Mouse (Mus musculus) cerebellum, adult 2 months (tissue): ENCODE results near the gene H2-K1. TPM values are rescaled to one million over a fixed set of nuclear protein-coding genes. Genes with fewer than 3 reads are reported as not detected.
"Not testable (repeated sequence)": the region's sequence is repeated elsewhere in the genome, so short reads cannot be mapped to it uniquely, and the experiment has no call there.

Source experiments
- DNase-seq, 2 experiments: peaks; one replicate each; pipeline ENCODE4 v3.0.0; 2021
- H3K27ac ChIP-seq: fragments of 200-500 bp; 2 replicates; pipeline ENCODE4 v1.5.1; 2012; ENCODE audit warnings: low read length, control low read depth, inconsistent platforms; ENCODE audit not compliant: insufficient read depth
- H3K27me3 ChIP-seq: fragments of 200-500 bp; 2 replicates; pipeline ENCODE4 v1.6.1; 2012; ENCODE audit warnings: inconsistent platforms, mild to moderate bottlenecking, low read length, moderate library complexity; ENCODE audit not compliant: control insufficient read depth, insufficient read depth
- H3K4me1 ChIP-seq: fragments of 200-500 bp; 2 replicates; pipeline ENCODE4 v1.6.1; 2011; ENCODE audit warnings: low read length; ENCODE audit not compliant: control insufficient read depth, insufficient read depth
- H3K4me3 ChIP-seq: fragments of 200-500 bp; replicated peaks from 2 replicates; pipeline ENCODE3; 2011; ENCODE audit warnings: mild to moderate bottlenecking, low read depth, low read length, control low read depth; ENCODE audit not compliant: insufficient read depth
- CTCF ChIP-seq: fragments of 200-500 bp; IDR thresholded peaks from 2 replicates; pipeline ENCODE4 v1.5.1; 2011; ENCODE audit warnings: low read depth, mild to moderate bottlenecking, control low read depth, low read length, moderate library complexity, borderline replicate concordance; ENCODE audit not compliant: insufficient read depth
- POLR2A ChIP-seq: fragments of 200-500 bp; IDR thresholded peaks from 2 replicates; pipeline ENCODE4 v1.6.1; 2011; ENCODE audit warnings: low read length, control low read depth, borderline replicate concordance; ENCODE audit not compliant: insufficient read depth
- WGBS: fragments of 180-500 bp; shearing (Covaris S2); methylation state at CpG from one replicate; pipeline ENCODE4 v1.1.7; 2018; 5-methylcytosine and 5-hydroxymethylcytosine counted together
- polyA plus RNA-seq: library from polyadenylated mRNA; depleted of rRNA; stranded (reverse); fragments of >200 nt; gene quantifications from 2 replicates; pipeline ENCODE4 v1.2.3, GENCODE M21; 2012

The H2-K1 gene
- polyA plus RNA-seq, 1 experiment = 77.5 TPM

- 30% methylated on average over 10 of the region's 10 CpGs for WGBS
- TF ChIP-seq POLR2A = no peak
- TF ChIP-seq CTCF = peak; percentile 75
- no peaks in the 10 kb centered on the region for H3K27me3 ChIP-seq
- no peak overlapping the region for H3K27ac ChIP-seq
- peak; percentile 43 to 47 for DNase-seq
- H3K4me3 ChIP-seq = no peak overlapping the region
- no peaks in the 10 kb centered on the region for H3K4me1 ChIP-seq
Observed at GRCm38 (mm10) chr17:33991788-33992664, 8.1 kb downstream of the H2-K1 start.

- peaks cover 13% of the 10 kb centered on the region for H3K4me1 ChIP-seq
- peak; percentile 60 to 80 for DNase-seq
- peak; percentile 72 for TF ChIP-seq CTCF
- not testable (repeated sequence) for H3K27ac ChIP-seq, H3K4me3 ChIP-seq, H3K27me3 ChIP-seq
- 7% methylated on average over 8 of the region's 8 CpGs for WGBS
Observed at GRCm38 (mm10) chr17:33982136-33982535, 18.0 kb downstream of the H2-K1 start.

GRCm38 (mm10) chr17:33981192-33981909 is 18.8 kb downstream of the H2-K1 start:
- peak; percentile 89 to 91 for DNase-seq
- not testable (repeated sequence) for H3K27me3 ChIP-seq
- peaks cover 13% of the 10 kb centered on the region for H3K4me1 ChIP-seq
- WGBS = under 1% methylated on average over 27 of the region's 27 CpGs
- H3K4me3 ChIP-seq = peak overlapping the region; percentile 81
- TF ChIP-seq POLR2A = peak; percentile 57; the same call in 1 of the 2 replicates
- peak; percentile 48; the same call in 1 of the 2 replicates for TF ChIP-seq CTCF
- H3K27ac ChIP-seq = peak overlapping the region; percentile 84

- 72% methylated on average over 19 of the region's 19 CpGs for WGBS
- Histone ChIP-seq H3K27ac (peak overlapping the region; percentile 74), H3K4me1 (peaks cover 13% of the 10 kb centered on the region), H3K4me3 (no peak overlapping the region), H3K27me3 (no peaks in the 10 kb centered on the region)
- DNase-seq = no peak
- TF ChIP-seq POLR2A = no peak
- TF ChIP-seq CTCF = no peak
Observed at GRCm38 (mm10) chr17:33980181-33981035, 19.7 kb downstream of the H2-K1 start.

GRCm38 (mm10) chr17:33979512-33980050 is 20.6 kb downstream of the H2-K1 start:
- H3K27ac ChIP-seq = no peak overlapping the region
- no peak for DNase-seq

GRCm38 (mm10) chr17:33978631-33979031 is 21.5 kb downstream of the H2-K1 start:
- Histone ChIP-seq H3K4me1 (peaks cover 13% of the 10 kb centered on the region), H3K27me3 (no peaks in the 10 kb centered on the region), H3K27ac (peak overlapping the region; percentile 8; the same call in 1 of the 2 replicates), H3K4me3 (peak overlapping the region; percentile 50)
- peak; percentile 75; the same call in 1 of the 2 replicates for TF ChIP-seq POLR2A
- no peak for TF ChIP-seq CTCF
- DNase-seq = peak; percentile 83 to 88
- 0% methylated on average over 17 of the region's 17 CpGs for WGBS

More at GRCm38 (mm10) chr17:33979512-33980050, 20.6 kb downstream of the H2-K1 start:
- WGBS = 80% methylated on average over 6 of the region's 6 CpGs
- H3K4me1 ChIP-seq = peaks cover 13% of the 10 kb centered on the region
- H3K27me3 ChIP-seq = no peaks in the 10 kb centered on the region
- no peak overlapping the region for H3K4me3 ChIP-seq
- TF ChIP-seq CTCF (no peak), POLR2A (no peak)

GRCm38 (mm10) chr17:33977861-33978557 is 22.1 kb downstream of the H2-K1 start:
- DNase-seq = peak in 1 of 2 experiments; percentile 17
- Histone ChIP-seq H3K4me3 (peak overlapping the region; percentile 50), H3K4me1 (peaks cover 13% of the 10 kb centered on the region), H3K27me3 (no peaks in the 10 kb centered on the region), H3K27ac (peak overlapping the region; percentile 4)
- 1% methylated on average over 57 of the region's 57 CpGs for WGBS
- TF ChIP-seq POLR2A (no peak), CTCF (no peak)
